In the genomic region with DNA sequence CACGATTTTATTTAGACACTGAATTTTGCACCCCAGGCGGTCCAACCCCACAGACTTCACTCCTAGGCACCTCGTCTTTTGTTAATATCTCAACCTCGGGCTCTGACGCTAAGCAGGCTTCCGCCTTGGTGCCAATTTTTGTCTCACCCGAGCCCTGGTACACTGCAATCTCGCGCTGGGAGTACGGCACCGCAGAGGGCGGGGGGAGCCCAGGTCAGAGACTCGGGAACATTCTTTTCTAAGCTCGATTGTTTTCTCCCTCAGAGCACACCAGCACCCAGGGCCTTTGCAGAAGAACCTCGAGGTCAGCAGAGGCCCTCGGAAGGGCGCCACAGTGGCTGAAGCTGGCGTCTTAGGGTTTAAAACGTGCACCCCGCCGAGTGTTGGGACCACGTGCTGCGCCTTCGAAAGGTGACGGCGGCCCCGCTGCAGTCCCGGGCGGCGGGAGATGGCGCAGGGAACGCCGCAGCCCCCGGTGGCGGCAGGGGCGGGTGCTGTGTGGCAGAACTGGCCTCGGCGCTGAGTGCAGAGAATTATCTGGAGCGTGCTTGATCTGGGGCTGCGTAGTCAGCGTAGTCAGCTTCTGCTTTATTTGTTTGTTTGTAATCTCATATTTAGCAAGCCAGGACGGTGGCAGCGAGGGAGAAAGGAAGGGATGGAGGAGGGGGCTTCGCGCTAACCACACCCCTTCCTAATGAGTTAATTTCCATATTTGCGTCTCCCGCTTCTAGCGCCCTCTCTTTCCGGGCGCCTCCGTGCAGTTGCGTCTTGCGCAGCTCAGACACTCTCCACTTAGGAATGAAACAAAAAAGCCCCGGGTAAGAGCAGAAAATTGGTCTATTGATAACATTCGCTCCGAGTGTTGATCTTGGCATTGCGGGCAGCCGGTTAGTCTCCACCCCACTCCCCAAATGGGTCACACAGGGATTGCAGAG, we compare ENCODE assay signal across 8 mouse cellular contexts. TPM values are rescaled to one million over a fixed set of nuclear protein-coding genes. Genes with fewer than 3 reads are reported as not detected.
DNase-seq lines count a peak whose midpoint lies in the region; ATAC-seq and TF ChIP-seq lines count a peak whose summit lies in the region.

No protein-coding gene starts in this region.

- H3K9me3 ChIP-seq in embryonic facial prominence, embryonic 13.5 days, result no peaks in the 10 kb centered on the region
- no peaks in the 10 kb centered on the region for H3K9me3 ChIP-seq in hindbrain, postnatal 0 days (ENCODE audit: low read length)
- H3K9me3 ChIP-seq in midbrain, postnatal 0 days (ENCODE audit: low read length), result no peaks in the 10 kb centered on the region

- TF ChIP-seq CTCF in lung, adult 2 months (IDR thresholded peaks at IDR 0.05; ENCODE audit: insufficient read depth, low read length), result no peak
- no peak for TF ChIP-seq CTCF in hindbrain, postnatal 0 days (IDR thresholded peaks at IDR 0.05; ENCODE audit: low read depth)
- no peak for TF ChIP-seq CTCF in midbrain, postnatal 0 days (IDR thresholded peaks at IDR 0.05)

- peak; percentile 20; the same call in 1 of the 2 replicates for ATAC-seq in embryonic facial prominence, embryonic 13.5 days (ENCODE audit: insufficient number of reproducible peaks, insufficient read depth, low FRiP score, low TSS enrichment, low read depth)
- peak; percentile 75 for ATAC-seq in hindbrain, postnatal 0 days
- peak; percentile 34 for ATAC-seq in midbrain, postnatal 0 days (ENCODE audit: low FRiP score)

- peak overlapping the region; percentile 51; the same call in 1 of the 2 replicates for H3K9ac ChIP-seq in embryonic facial prominence, embryonic 13.5 days
- H3K9ac ChIP-seq in hindbrain, postnatal 0 days (replicated peaks; ENCODE audit: low read length), result peak overlapping the region; percentile 40
- peak overlapping the region; percentile 42 for H3K9ac ChIP-seq in midbrain, postnatal 0 days (replicated peaks; ENCODE audit: low read length, poor library complexity, severe bottlenecking)

- no peak for DNase-seq in lung, adult 2 months
- no peak for DNase-seq in lung, postnatal 14 days
- peak; percentile 75 for DNase-seq in hindbrain, postnatal 0 days (ENCODE audit: low spot score)
- DNase-seq in midbrain, postnatal 0 days (ENCODE audit: low spot score), result peak; percentile 66
- DNase-seq in adipocyte (ENCODE audit: low spot score), result no peak
- no peak for DNase-seq in spleen, adult 12 weeks (ENCODE audit: low spot score)
- DNase-seq in natural killer cell, adult 2 months (ENCODE audit: low spot score in 2 of 2), result no peak

- peak overlapping the region; percentile 58 for H3K4me2 ChIP-seq in embryonic facial prominence, embryonic 13.5 days
- H3K4me2 ChIP-seq in hindbrain, postnatal 0 days (ENCODE audit: low read depth, low read length), result peak overlapping the region; percentile 60
- peak overlapping the region; percentile 52 for H3K4me2 ChIP-seq in midbrain, postnatal 0 days (ENCODE audit: low read depth, low read length, poor library complexity, severe bottlenecking)

- no peaks in the 10 kb centered on the region for H3K36me3 ChIP-seq in embryonic facial prominence, embryonic 13.5 days
- H3K36me3 ChIP-seq in hindbrain, postnatal 0 days (ENCODE audit: insufficient read depth, low read length), result no peaks in the 10 kb centered on the region
- no peaks in the 10 kb centered on the region; the same call in 1 of the 2 replicates for H3K36me3 ChIP-seq in midbrain, postnatal 0 days (ENCODE audit: insufficient read depth, low read length)

- WGBS in lung, adult 2 months, result 3% methylated on average over 58 of the region's 58 CpGs
- under 1% methylated on average over 58 of the region's 58 CpGs for WGBS in embryonic facial prominence, embryonic 13.5 days
- under 1% methylated on average over 58 of the region's 58 CpGs for WGBS in hindbrain, postnatal 0 days
- WGBS in midbrain, postnatal 0 days, result under 1% methylated on average over 58 of the region's 58 CpGs

- peaks cover 99% of the 10 kb centered on the region for H3K27me3 ChIP-seq in embryonic facial prominence, embryonic 13.5 days
- H3K27me3 ChIP-seq in hindbrain, postnatal 0 days (ENCODE audit: insufficient read depth, low read length), result peaks cover 8% of the 10 kb centered on the region; the same call in 1 of the 2 replicates
- peaks cover 34% of the 10 kb centered on the region for H3K27me3 ChIP-seq in midbrain, postnatal 0 days (ENCODE audit: insufficient read depth, low read length)

- H3K27ac ChIP-seq in embryonic facial prominence, embryonic 13.5 days, result peak overlapping the region; percentile 57; the same call in 1 of the 2 replicates
- peak overlapping the region; percentile 88 for H3K27ac ChIP-seq in hindbrain, postnatal 0 days
- peak overlapping the region; percentile 73 for H3K27ac ChIP-seq in midbrain, postnatal 0 days (ENCODE audit: low read depth, low read length)

- peak overlapping the region; percentile 52 for H3K4me3 ChIP-seq in lung, adult 2 months (replicated peaks; ENCODE audit: extremely low read depth, low read depth, low read length)
- H3K4me3 ChIP-seq in embryonic facial prominence, embryonic 13.5 days, result peak overlapping the region; percentile 36
- H3K4me3 ChIP-seq in hindbrain, postnatal 0 days (ENCODE audit: low read length), result peak overlapping the region; percentile 33
- peak overlapping the region; percentile 26 for H3K4me3 ChIP-seq in midbrain, postnatal 0 days (ENCODE audit: low read depth, low read length)

- TF ChIP-seq POLR2A in lung, adult 2 months (IDR thresholded peaks at IDR 0.05; ENCODE audit: borderline replicate concordance, extremely low read depth, low read depth, low read length), result no peak

- no peaks in the 10 kb centered on the region for H3K4me1 ChIP-seq in lung, adult 2 months (ENCODE audit: control insufficient read depth, insufficient read depth, low read length)
- peaks cover 14% of the 10 kb centered on the region for H3K4me1 ChIP-seq in embryonic facial prominence, embryonic 13.5 days
- no peaks in the 10 kb centered on the region; the same call in 1 of the 2 replicates for H3K4me1 ChIP-seq in hindbrain, postnatal 0 days (ENCODE audit: insufficient read depth, low read length)
- 0 out of 2 replicates have a peak, but pooled peaks cover 3% of the 10 kb centered on the region for H3K4me1 ChIP-seq in midbrain, postnatal 0 days (ENCODE audit: insufficient read depth, low read length)

RNA-seq across cellular contexts. Expression of a gene that starts 13.8 kb away (rescaled TPM):
- polyA plus RNA-seq in lung, adult 2 months (2012; rRNA removed), result 14.2 and 16.0 TPM in 2 replicates
- polyA plus RNA-seq in embryonic facial prominence, embryonic 13.5 days (2015; fragmentation: Nextera tagmentation; extraction: Ambion mirVana), result 4.1 and 7.3 TPM in 2 replicates
- total RNA-seq in hindbrain, postnatal 0 days (2014; rRNA removed), result 68.1 and 80.2 TPM in 2 replicates
- 22.6 and 26.3 TPM in 2 replicates for polyA plus RNA-seq in hindbrain, postnatal 0 days (2015; fragmentation: Nextera tagmentation; extraction: Ambion mirVana)
- total RNA-seq in midbrain, postnatal 0 days (2014; rRNA removed), result 77.8 and 79.1 TPM in 2 replicates
- polyA plus RNA-seq in midbrain, postnatal 0 days (2015; fragmentation: Nextera tagmentation; extraction: Ambion mirVana), result 21.6 and 29.7 TPM in 2 replicates

Comparison
In these comparisons a context has a peak if more than half of its experiments do, and no peak if none do; other contexts are left out.
1. DNase-seq: peak in hindbrain, postnatal 0 days (single experiment) and midbrain, postnatal 0 days (single experiment); none in lung, adult 2 months (single experiment), lung, postnatal 14 days (single experiment), adipocyte (single experiment), spleen, adult 12 weeks (single experiment) and natural killer cell, adult 2 months (0 of 2).
2. ATAC-seq: peak in every context shown above with its lines; median percentile 75 in hindbrain, postnatal 0 days; 34 in midbrain, postnatal 0 days; 20 in embryonic facial prominence, embryonic 13.5 days.
3. Peak in every context shown above with its lines, with median percentiles within 50 percentile points of each other: H3K4me3 ChIP-seq, H3K27ac ChIP-seq, H3K4me2 ChIP-seq and H3K9ac ChIP-seq.